Mouse (Mus musculus) urinary bladder, adult 18-20 months (tissue): ENCODE data around the gene Gadd45b.

Experiments
- DNase-seq, 2 experiments: peaks; one replicate each; pipeline ENCODE4 v3.0.0; 2022; ENCODE audit warnings: low spot score in 2 of 2, mixed read lengths in 2 of 2

The Gadd45b gene

GRCm38 (mm10) chr10:80935241-80935640 is 5.4 kb downstream of the Gadd45b start:
- no peak for DNase-seq

GRCm38 (mm10) chr10:80935698-80936097 is 5.8 kb downstream of the Gadd45b start:
- no peak for DNase-seq

GRCm38 (mm10) chr10:80936135-80936809 is 6.4 kb downstream of the Gadd45b start:
- DNase-seq: peak in 1 of 2 experiments; percentile 60

GRCm38 (mm10) chr10:80936810-80937164 is 6.9 kb downstream of the Gadd45b start:
- DNase-seq: no peak

GRCm38 (mm10) chr10:80937646-80938045 is 7.8 kb downstream of the Gadd45b start:
- DNase-seq: peak; percentile 72 to 83

- no peak for DNase-seq
These were observed 9.1 kb downstream of the Gadd45b start for GRCm38 (mm10) chr10:80938831-80939550.

GRCm38 (mm10) chr10:80939671-80940070 is 9.8 kb downstream of the Gadd45b start:
- DNase-seq: peak; percentile 71 to 87

- DNase-seq: no peak
These were observed 10.6 kb downstream of the Gadd45b start for GRCm38 (mm10) chr10:80940320-80940987.

- DNase-seq: no peak
These were observed 11.1 kb downstream of the Gadd45b start for GRCm38 (mm10) chr10:80940988-80941347.

GRCm38 (mm10) chr10:80942919-80943318 is 13.0 kb downstream of the Gadd45b start:
- DNase-seq: no peak

- DNase-seq: no peak
These were observed 13.8 kb downstream of the Gadd45b start for GRCm38 (mm10) chr10:80943701-80944100.

GRCm38 (mm10) chr10:80944231-80944630 is 14.4 kb downstream of the Gadd45b start:
- DNase-seq: no peak

GRCm38 (mm10) chr10:80946684-80947437 is 17.0 kb downstream of the Gadd45b start:
- no peak for DNase-seq

GRCm38 (mm10) chr10:80947802-80948201 is 17.9 kb downstream of the Gadd45b start:
- DNase-seq: no peak

- no peak for DNase-seq
These were observed 18.7 kb downstream of the Gadd45b start for GRCm38 (mm10) chr10:80948570-80948969.

- DNase-seq: no peak
These were observed 19.2 kb downstream of the Gadd45b start for GRCm38 (mm10) chr10:80949081-80949480.

- DNase-seq: no peak
These were observed 20.4 kb downstream of the Gadd45b start for GRCm38 (mm10) chr10:80950314-80950713.

GRCm38 (mm10) chr10:80951761-80952390 is 22.0 kb downstream of the Gadd45b start:
- no peak for DNase-seq

GRCm38 (mm10) chr10:80952449-80952848 is 22.6 kb downstream of the Gadd45b start:
- DNase-seq: no peak

GRCm38 (mm10) chr10:80954415-80954814 is 24.5 kb downstream of the Gadd45b start:
- DNase-seq: no peak

GRCm38 (mm10) chr10:80954843-80955242 is 25.0 kb downstream of the Gadd45b start:
- DNase-seq: no peak

GRCm38 (mm10) chr10:80955536-80955935 is 25.7 kb downstream of the Gadd45b start:
- peak in 1 of 2 experiments; percentile 60 for DNase-seq
